Mouse (Mus musculus) duodenum, adult 2 months (tissue): ENCODE measurements around the gene Adcy7. TPM values are rescaled to one million over a fixed set of nuclear protein-coding genes. Genes with fewer than 3 reads are reported as not detected.

Experiments used
- polyA plus RNA-seq: library from polyadenylated mRNA; depleted of rRNA; stranded (reverse); fragments of >200 nt; gene quantifications from 2 replicates; pipeline ENCODE4 v1.2.3, GENCODE M21; 2012; ENCODE audit warnings: low replicate concordance; rRNA removed

Adcy7 gene
- polyA plus RNA-seq, result 3.6 and 4.2 TPM in 2 replicates

GRCm38 (mm10) chr8:88272231-88273050 lies at the start of gene Adcy7:
Adcy7 (plus strand) TSS chr8:88272403.

GRCm38 (mm10) chr8:88361708-88362428 lies 89.7 kb downstream of the Adcy7 start, which contains the start of gene Brd7:
Brd7 (minus strand) TSS chr8:88362194.

Other genes with a start within 250 kb of the Adcy7 start
- 5.1 and 6.2 TPM in 2 replicates for gene Cnep1r1, start 153.6 kb upstream of the Adcy7 start, polyA plus RNA-seq
- 3.8 and 4.0 TPM in 2 replicates for gene Heatr3, start 134.5 kb upstream of the Adcy7 start, polyA plus RNA-seq
- gene Tent4b, start 73.2 kb upstream of the Adcy7 start, polyA plus RNA-seq, result 10.0 and 12.6 TPM in 2 replicates
- 8.0 and 9.5 TPM in 2 replicates for gene Brd7, start 89.8 kb downstream of the Adcy7 start, polyA plus RNA-seq
- gene Nkd1, start 249.0 kb downstream of the Adcy7 start, polyA plus RNA-seq, result 21.3 and 22.1 TPM in 2 replicates